Mouse (Mus musculus) retina, embryonic 14.5 days (tissue): ENCODE measurements around the gene Tspan14.

Experiments
- DNase-seq: peaks from one replicate; pipeline ENCODE4 v3.0.0-alpha.2; 2015; ENCODE audit warnings: low spot score

Tspan14 gene

GRCm38 (mm10) chr14:40917632-40918031 lies 49.0 kb downstream of the Tspan14 start:
- DNase-seq, result peak; percentile 96

GRCm38 (mm10) chr14:40916667-40917066 lies 49.9 kb downstream of the Tspan14 start:
- DNase-seq, result no peak

GRCm38 (mm10) chr14:40915838-40916237 lies 50.8 kb downstream of the Tspan14 start:
- DNase-seq, result no peak

GRCm38 (mm10) chr14:40914701-40915100 lies 51.9 kb downstream of the Tspan14 start:
- no peak for DNase-seq

GRCm38 (mm10) chr14:40913709-40914108 lies 52.9 kb downstream of the Tspan14 start:
- DNase-seq, result no peak

GRCm38 (mm10) chr14:40911529-40911928 lies 55.1 kb downstream of the Tspan14 start:
- DNase-seq, result no peak

GRCm38 (mm10) chr14:40908763-40909162 lies 57.8 kb downstream of the Tspan14 start:
- no peak for DNase-seq

- no peak for DNase-seq
Observed at GRCm38 (mm10) chr14:40906770-40907169, 59.8 kb downstream of the Tspan14 start.

- DNase-seq, result no peak
Observed at GRCm38 (mm10) chr14:40905813-40906212, 60.8 kb downstream of the Tspan14 start.

GRCm38 (mm10) chr14:40902307-40903055 lies 64.1 kb downstream of the Tspan14 start:
- no peak for DNase-seq

GRCm38 (mm10) chr14:40900267-40900666 lies 66.3 kb downstream of the Tspan14 start:
- DNase-seq, result no peak

GRCm38 (mm10) chr14:40897916-40898315 lies 68.7 kb downstream of the Tspan14 start:
- DNase-seq, result no peak

GRCm38 (mm10) chr14:40895681-40896080 lies 70.9 kb downstream of the Tspan14 start:
- DNase-seq, result no peak

- peak; percentile 86 for DNase-seq
Observed at GRCm38 (mm10) chr14:40894576-40895247, 71.9 kb downstream of the Tspan14 start.

- DNase-seq, result no peak
Observed at GRCm38 (mm10) chr14:40893884-40894283, 72.7 kb downstream of the Tspan14 start.

GRCm38 (mm10) chr14:40893196-40893595 lies 73.4 kb downstream of the Tspan14 start, which contains the start of gene Sh2d4b:
TSS of gene Sh2d4b (minus strand) at chr14:40893266.
- DNase-seq, result no peak

- no peak for DNase-seq
Observed at GRCm38 (mm10) chr14:40892326-40892825, 74.2 kb downstream of the Tspan14 start.

GRCm38 (mm10) chr14:40891506-40891905 lies 75.1 kb downstream of the Tspan14 start:
- DNase-seq, result no peak

- DNase-seq, result no peak
Observed at GRCm38 (mm10) chr14:40889704-40890103, 76.9 kb downstream of the Tspan14 start.

GRCm38 (mm10) chr14:40889181-40889580 lies 77.4 kb downstream of the Tspan14 start:
- no peak for DNase-seq

- DNase-seq, result no peak
Observed at GRCm38 (mm10) chr14:40886428-40887202, 80.0 kb downstream of the Tspan14 start.

GRCm38 (mm10) chr14:40885752-40886151 lies 80.9 kb downstream of the Tspan14 start:
- no peak for DNase-seq
